Mouse (Mus musculus): ENCODE results near the gene E2f6. TPM values are rescaled to one million over a fixed set of nuclear protein-coding genes. Genes with fewer than 3 reads are reported as not detected.

The E2f6 gene
- polyA plus RNA-seq, 1 experiment from 2014 or later: 65.4 TPM

GRCm38 (mm10) chr12:16872926-16873464 is 62.2 kb downstream of the E2f6 start:
- Histone ChIP-seq H3K27me3 (ENCODE audit: insufficient read depth, poor library complexity, severe bottlenecking) (no peaks in the 10 kb centered on the region), H3K4me3 (no peak overlapping the region), H3K4me1 (replicated peaks) (peaks cover 35% of the 10 kb centered on the region), H3K9me3 (no peaks in the 10 kb centered on the region), H3K27ac (no peak overlapping the region), H3K36me3 (no peaks in the 10 kb centered on the region)
- 85% methylated on average over 7 of the region's 7 CpGs for WGBS
- no peak for DNase-seq (ENCODE audit: low spot score)

- H3K4me3 ChIP-seq: no peak overlapping the region
- H3K9me3 ChIP-seq: no peaks in the 10 kb centered on the region
- no peaks in the 10 kb centered on the region for H3K36me3 ChIP-seq
- DNase-seq (ENCODE audit: low spot score): no peak
- H3K27ac ChIP-seq: no peak overlapping the region
- H3K4me1 ChIP-seq (replicated peaks): peaks cover 36% of the 10 kb centered on the region
- 92% methylated on average over 7 of the region's 7 CpGs for WGBS
- no peaks in the 10 kb centered on the region for H3K27me3 ChIP-seq (ENCODE audit: insufficient read depth, poor library complexity, severe bottlenecking)
These were observed 62.8 kb downstream of the E2f6 start for GRCm38 (mm10) chr12:16873549-16873948.

- Histone ChIP-seq H3K27ac (no peak overlapping the region), H3K9me3 (no peaks in the 10 kb centered on the region), H3K27me3 (ENCODE audit: insufficient read depth, poor library complexity, severe bottlenecking) (no peaks in the 10 kb centered on the region), H3K4me1 (replicated peaks) (peaks cover 33% of the 10 kb centered on the region), H3K4me3 (no peak overlapping the region), H3K36me3 (no peaks in the 10 kb centered on the region)
- WGBS: 62% methylated on average over 2 of the region's 2 CpGs
- no peak for DNase-seq (ENCODE audit: low spot score)
These were observed 63.3 kb downstream of the E2f6 start for GRCm38 (mm10) chr12:16874086-16874485.

- H3K27me3 ChIP-seq (ENCODE audit: insufficient read depth, poor library complexity, severe bottlenecking): no peaks in the 10 kb centered on the region
- H3K4me1 ChIP-seq (replicated peaks): peaks cover 21% of the 10 kb centered on the region
- no peak overlapping the region for H3K27ac ChIP-seq
- no peak overlapping the region for H3K4me3 ChIP-seq
- no peak for DNase-seq (ENCODE audit: low spot score)
- H3K36me3 ChIP-seq: no peaks in the 10 kb centered on the region
- 81% methylated on average over 4 of the region's 4 CpGs for WGBS
- H3K9me3 ChIP-seq: no peaks in the 10 kb centered on the region
These were observed 64.5 kb downstream of the E2f6 start for GRCm38 (mm10) chr12:16875269-16875668.

- Histone ChIP-seq H3K9me3 (no peaks in the 10 kb centered on the region), H3K4me3 (no peak overlapping the region), H3K27me3 (ENCODE audit: insufficient read depth, poor library complexity, severe bottlenecking) (no peaks in the 10 kb centered on the region), H3K27ac (no peak overlapping the region), H3K4me1 (replicated peaks) (peaks cover 17% of the 10 kb centered on the region), H3K36me3 (no peaks in the 10 kb centered on the region)
- no peak for DNase-seq (ENCODE audit: low spot score)
- WGBS: 83% methylated on average over 7 of the region's 7 CpGs
These were observed 64.9 kb downstream of the E2f6 start for GRCm38 (mm10) chr12:16875678-16876077.

- H3K9me3 ChIP-seq: no peaks in the 10 kb centered on the region
- H3K27ac ChIP-seq: 0 out of 2 replicates have a peak overlapping the region, but pooled peaks have one; percentile 5
- no peak for DNase-seq (ENCODE audit: low spot score)
- WGBS: 50% methylated on average over 3 of the region's 3 CpGs
- no peaks in the 10 kb centered on the region for H3K36me3 ChIP-seq
- peaks cover 11% of the 10 kb centered on the region for H3K4me1 ChIP-seq (replicated peaks)
- no peaks in the 10 kb centered on the region for H3K27me3 ChIP-seq (ENCODE audit: insufficient read depth, poor library complexity, severe bottlenecking)
- no peak overlapping the region for H3K4me3 ChIP-seq
These were observed 65.9 kb downstream of the E2f6 start for GRCm38 (mm10) chr12:16876667-16877066.

- 0 out of 2 replicates have a peak overlapping the region, but pooled peaks have one; percentile 5 for H3K27ac ChIP-seq
- H3K4me1 ChIP-seq (replicated peaks): peaks cover 11% of the 10 kb centered on the region
- 76% methylated on average over 5 of the region's 5 CpGs for WGBS
- H3K27me3 ChIP-seq (ENCODE audit: insufficient read depth, poor library complexity, severe bottlenecking): no peaks in the 10 kb centered on the region
- H3K36me3 ChIP-seq: no peaks in the 10 kb centered on the region
- H3K4me3 ChIP-seq: no peak overlapping the region
- no peaks in the 10 kb centered on the region for H3K9me3 ChIP-seq
- no peak for DNase-seq (ENCODE audit: low spot score)
These were observed 66.4 kb downstream of the E2f6 start for GRCm38 (mm10) chr12:16877141-16877540.

- Histone ChIP-seq H3K9me3 (no peaks in the 10 kb centered on the region), H3K36me3 (no peaks in the 10 kb centered on the region), H3K4me3 (no peak overlapping the region), H3K27ac (no peak overlapping the region), H3K4me1 (replicated peaks) (peaks cover 11% of the 10 kb centered on the region), H3K27me3 (ENCODE audit: insufficient read depth, poor library complexity, severe bottlenecking) (no peaks in the 10 kb centered on the region)
- no peak for DNase-seq (ENCODE audit: low spot score)
- 63% methylated on average over 1 of the region's 1 CpGs for WGBS
These were observed 66.9 kb downstream of the E2f6 start for GRCm38 (mm10) chr12:16877679-16878078.

GRCm38 (mm10) chr12:16879369-16879768 is 68.6 kb downstream of the E2f6 start:
- WGBS: 87% methylated on average over 1 of the region's 1 CpGs
- H3K36me3 ChIP-seq: no peaks in the 10 kb centered on the region
- DNase-seq (ENCODE audit: low spot score): no peak
- H3K4me1 ChIP-seq (replicated peaks): peaks cover 17% of the 10 kb centered on the region
- no peak overlapping the region for H3K27ac ChIP-seq
- no peaks in the 10 kb centered on the region for H3K27me3 ChIP-seq (ENCODE audit: insufficient read depth, poor library complexity, severe bottlenecking)
- H3K4me3 ChIP-seq: no peak overlapping the region
- no peaks in the 10 kb centered on the region for H3K9me3 ChIP-seq

- H3K27me3 ChIP-seq (ENCODE audit: insufficient read depth, poor library complexity, severe bottlenecking): no peaks in the 10 kb centered on the region
- H3K9me3 ChIP-seq: no peaks in the 10 kb centered on the region
- no peak overlapping the region for H3K27ac ChIP-seq
- 94% methylated on average over 4 of the region's 4 CpGs for WGBS
- no peak overlapping the region for H3K4me3 ChIP-seq
- H3K36me3 ChIP-seq: no peaks in the 10 kb centered on the region
- H3K4me1 ChIP-seq (replicated peaks): peaks cover 17% of the 10 kb centered on the region
- no peak for DNase-seq (ENCODE audit: low spot score)
These were observed 69.3 kb downstream of the E2f6 start for GRCm38 (mm10) chr12:16880077-16880476.

- no peak for DNase-seq (ENCODE audit: low spot score)
- Histone ChIP-seq H3K9me3 (no peaks in the 10 kb centered on the region), H3K4me1 (replicated peaks) (peaks cover 17% of the 10 kb centered on the region), H3K27ac (no peak overlapping the region), H3K36me3 (no peaks in the 10 kb centered on the region), H3K4me3 (no peak overlapping the region), H3K27me3 (ENCODE audit: insufficient read depth, poor library complexity, severe bottlenecking) (no peaks in the 10 kb centered on the region)
- 89% methylated on average over 3 of the region's 3 CpGs for WGBS
These were observed 71.7 kb downstream of the E2f6 start for GRCm38 (mm10) chr12:16882442-16882841.

GRCm38 (mm10) chr12:16883111-16883510 is 72.3 kb downstream of the E2f6 start:
- 65% methylated on average over 7 of the region's 7 CpGs for WGBS
- no peaks in the 10 kb centered on the region for H3K9me3 ChIP-seq

GRCm38 (mm10) chr12:16884534-16884933 is 73.8 kb downstream of the E2f6 start:
- Histone ChIP-seq H3K4me3 (no peak overlapping the region), H3K27ac (no peak overlapping the region), H3K4me1 (replicated peaks) (peaks cover 15% of the 10 kb centered on the region), H3K36me3 (no peaks in the 10 kb centered on the region), H3K27me3 (ENCODE audit: insufficient read depth, poor library complexity, severe bottlenecking) (no peaks in the 10 kb centered on the region), H3K9me3 (no peaks in the 10 kb centered on the region)
- no peak for DNase-seq (ENCODE audit: low spot score)
- 88% methylated on average over 4 of the region's 4 CpGs for WGBS

More at GRCm38 (mm10) chr12:16883111-16883510, 72.3 kb downstream of the E2f6 start:
- H3K36me3 ChIP-seq: no peaks in the 10 kb centered on the region
- no peak overlapping the region for H3K27ac ChIP-seq
- DNase-seq (ENCODE audit: low spot score): no peak
- H3K4me3 ChIP-seq: no peak overlapping the region
- peaks cover 18% of the 10 kb centered on the region for H3K4me1 ChIP-seq (replicated peaks)
- H3K27me3 ChIP-seq (ENCODE audit: insufficient read depth, poor library complexity, severe bottlenecking): no peaks in the 10 kb centered on the region

GRCm38 (mm10) chr12:16886354-16886753 is 75.6 kb downstream of the E2f6 start:
- Histone ChIP-seq H3K9me3 (no peaks in the 10 kb centered on the region), H3K36me3 (no peaks in the 10 kb centered on the region), H3K27ac (no peak overlapping the region), H3K27me3 (ENCODE audit: insufficient read depth, poor library complexity, severe bottlenecking) (no peaks in the 10 kb centered on the region), H3K4me1 (replicated peaks) (peaks cover 15% of the 10 kb centered on the region), H3K4me3 (no peak overlapping the region)
- 90% methylated on average over 6 of the region's 6 CpGs for WGBS
- DNase-seq (ENCODE audit: low spot score): no peak

Data from hindbrain, embryonic 10.5 days (tissue).